Mouse (Mus musculus): ENCODE measurements around the gene Hjurp.

GRCm38 (mm10) chr1:88272851-88273250 is 4.6 kb downstream of the Hjurp start:
- TF ChIP-seq POLR2A (IDR thresholded peaks at IDR 0.05; ENCODE audit: insufficient read depth, low read length) (no peak), CTCF (IDR thresholded peaks at IDR 0.05; ENCODE audit: low read depth, low read length) (no peak)

All from ES-Bruce4 (cell line).